Mouse (Mus musculus): ENCODE results near the gene Syt5. TPM values are rescaled to one million over a fixed set of nuclear protein-coding genes. Genes with fewer than 3 reads are reported as not detected.

Gene Syt5
- total RNA-seq, 2 experiments from 2014 or later, result not detected

DNA sequence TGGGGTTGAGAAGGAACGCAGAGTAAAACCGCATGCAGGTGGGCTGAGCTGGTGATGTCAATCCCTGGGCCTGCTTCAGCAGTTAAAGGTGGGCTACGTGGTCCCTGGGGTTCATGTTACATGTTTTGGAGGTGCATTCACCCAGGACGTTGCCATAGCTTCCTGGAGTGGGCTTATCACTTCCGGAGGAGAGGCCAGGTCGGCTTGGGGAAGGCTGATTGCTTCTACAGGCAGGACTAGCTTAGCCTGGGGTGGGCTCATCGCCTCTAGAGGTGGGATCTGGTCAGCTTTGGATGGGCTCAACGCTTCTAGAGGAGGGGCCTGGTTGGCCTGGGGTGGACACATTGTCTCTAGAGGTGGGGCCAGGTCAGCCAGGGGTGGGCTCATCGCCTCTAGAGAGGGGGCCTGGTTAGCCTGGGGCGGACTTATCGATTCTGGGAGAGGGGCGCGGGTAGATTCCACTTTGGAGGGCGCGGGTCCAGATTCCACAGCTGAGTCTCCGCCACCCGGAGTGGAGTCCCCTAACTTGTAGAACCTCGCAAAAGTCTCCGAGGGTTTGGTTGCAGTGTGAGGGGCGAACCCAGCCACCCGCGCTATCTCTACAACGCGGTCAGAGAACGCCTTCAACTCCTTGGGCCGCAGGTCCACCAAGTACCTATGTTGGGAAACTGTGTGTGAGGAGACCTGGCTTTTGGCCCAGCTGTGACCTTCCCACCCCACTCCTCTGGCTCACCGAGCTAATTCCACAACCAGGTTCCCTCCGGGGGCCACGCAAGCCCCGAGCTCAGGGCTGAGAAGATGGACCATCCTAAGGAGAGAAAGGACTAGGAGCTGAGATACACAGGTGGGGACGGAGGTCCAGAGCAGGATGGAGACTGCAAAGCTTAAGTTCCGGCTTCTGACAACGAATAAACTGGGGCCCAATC is 23.9 kb downstream of the Syt5 start:
- ATAC-seq (replicated peaks; ENCODE audit: poor library complexity, severe bottlenecking), result no peak

DNA sequence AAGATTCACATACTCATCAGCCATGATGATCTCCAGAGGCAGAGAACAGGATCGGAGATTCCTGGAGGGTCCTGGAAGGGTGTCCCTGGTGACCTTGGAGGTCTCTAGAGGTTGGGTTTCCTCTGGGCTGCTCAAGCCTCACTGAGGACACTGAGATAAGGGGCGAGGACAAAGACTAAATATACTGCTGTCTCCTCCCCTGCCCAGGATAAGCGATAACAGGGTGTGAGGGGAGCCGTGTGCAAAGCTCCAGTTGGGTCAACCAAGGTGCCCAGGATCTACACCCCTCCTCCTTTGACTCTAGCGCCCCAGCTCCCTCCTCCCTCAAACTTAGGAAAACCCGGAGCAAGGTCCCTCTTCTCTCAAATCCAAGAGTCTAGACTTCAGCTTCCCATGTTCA is 25.0 kb downstream of the Syt5 start:
- ATAC-seq (replicated peaks; ENCODE audit: poor library complexity, severe bottlenecking), result no peak

- ATAC-seq (replicated peaks; ENCODE audit: poor library complexity, severe bottlenecking), result no peak
These were observed 25.9 kb downstream of the Syt5 start for GRCm38 (mm10) chr7:4521231-4522003.

- ATAC-seq (replicated peaks; ENCODE audit: poor library complexity, severe bottlenecking), result peak; percentile 31; the same call in 1 of the 2 replicates
These were observed 28.9 kb downstream of the Syt5 start for GRCm38 (mm10) chr7:4518487-4518886.

DNA sequence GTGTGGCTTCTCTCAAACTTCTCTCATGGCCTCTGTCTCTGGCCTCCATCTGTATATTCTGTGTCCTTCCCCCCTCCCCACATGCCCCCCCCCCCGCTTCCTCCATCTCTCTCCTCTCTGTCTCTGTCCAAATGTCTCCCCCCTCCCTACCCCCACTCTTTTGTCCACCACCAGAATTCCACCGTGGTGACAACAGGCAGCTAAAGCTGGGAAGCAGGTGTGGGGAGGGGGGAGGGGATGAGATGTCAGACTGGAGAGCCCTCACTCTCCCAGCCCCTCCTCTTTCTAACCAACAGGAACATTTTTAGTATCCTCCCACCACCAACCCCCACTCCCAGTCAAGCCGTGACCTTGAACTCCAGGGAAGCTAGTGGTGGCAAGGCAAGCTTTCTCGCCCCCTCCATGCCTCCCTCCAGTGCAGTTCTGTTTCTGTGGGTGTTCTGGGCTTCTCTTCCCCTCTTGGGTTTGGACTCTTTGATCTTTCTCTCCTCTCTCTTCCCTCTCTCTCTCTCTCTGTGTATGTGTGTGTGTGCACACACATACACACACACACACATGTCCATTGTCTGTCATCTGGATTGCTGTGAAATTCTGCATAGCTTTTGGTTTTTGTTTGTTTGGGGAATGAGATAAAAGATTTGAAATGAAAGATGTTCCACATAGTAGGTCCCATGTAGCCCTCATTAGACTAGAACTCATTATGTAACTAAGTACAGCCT is 30.9 kb downstream of the Syt5 start, which contains the start of gene Tnnt1:
Gene Tnnt1 (minus strand): TSS at position 51 of the 719 bp plus-strand sequence.
- ATAC-seq (replicated peaks; ENCODE audit: poor library complexity, severe bottlenecking), result no peak

DNA sequence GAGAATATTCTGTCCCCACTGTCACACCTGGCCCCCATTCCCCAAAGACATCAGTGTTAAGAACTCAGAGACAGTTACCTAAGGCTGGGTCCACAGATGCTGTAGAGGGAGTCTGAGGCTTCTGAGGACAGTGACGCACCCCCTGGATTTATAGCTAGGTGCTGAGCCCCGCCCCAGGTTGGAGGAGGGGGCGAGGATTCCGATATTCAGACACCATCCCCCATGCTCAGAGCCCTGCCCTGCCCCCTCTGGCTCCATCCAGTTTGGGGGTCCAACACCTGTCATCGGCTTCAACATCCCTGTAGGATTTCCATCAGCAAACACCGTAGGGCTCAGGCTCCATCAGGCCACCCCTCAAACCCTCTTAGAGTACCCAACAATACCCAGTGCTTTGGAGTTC is 31.5 kb downstream of the Syt5 start:
- no peak for ATAC-seq (replicated peaks; ENCODE audit: poor library complexity, severe bottlenecking)

DNA sequence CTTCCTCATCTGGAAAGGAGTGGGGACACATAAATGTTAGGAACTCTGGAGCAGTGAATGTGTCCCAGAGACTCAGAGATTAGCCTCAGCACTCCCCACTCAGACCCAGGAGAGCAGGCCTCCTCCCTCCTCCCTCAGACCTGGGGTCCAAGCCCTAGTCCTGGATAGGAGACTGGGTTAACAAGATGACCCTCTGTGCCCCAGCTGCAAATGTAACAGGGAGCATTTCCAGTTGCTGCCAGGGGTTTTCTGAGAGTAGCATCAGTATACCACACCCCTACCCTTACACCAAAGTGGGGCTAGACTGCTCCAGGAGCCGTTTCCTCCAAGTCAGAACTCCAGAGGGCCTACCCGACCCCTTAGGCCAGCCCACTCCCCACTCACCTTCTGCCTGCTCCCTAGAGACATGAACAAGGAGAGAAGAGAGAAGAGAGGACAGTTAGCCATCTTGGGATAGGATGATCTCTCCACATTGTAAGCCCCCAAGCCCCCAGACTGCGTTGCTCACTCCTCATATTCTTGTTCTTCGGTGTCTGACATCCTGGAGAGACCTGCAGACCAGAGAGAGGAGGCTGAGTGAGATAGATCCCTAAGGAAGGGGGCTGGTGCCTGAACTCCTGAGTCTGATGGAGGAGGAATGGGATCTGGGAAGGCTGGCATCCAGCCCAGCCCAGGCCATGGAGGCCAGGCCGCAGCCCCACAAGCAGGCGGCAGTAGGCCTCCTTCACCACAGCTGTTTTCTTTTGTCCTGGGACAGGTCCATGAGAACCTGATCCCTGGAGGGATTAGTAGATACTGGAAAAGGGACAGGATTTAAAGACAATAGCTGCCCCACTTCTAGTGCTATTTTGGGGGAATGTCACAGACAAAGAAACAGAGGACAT is 33.3 kb downstream of the Syt5 start:
- no peak for ATAC-seq (replicated peaks; ENCODE audit: poor library complexity, severe bottlenecking)

DNA sequence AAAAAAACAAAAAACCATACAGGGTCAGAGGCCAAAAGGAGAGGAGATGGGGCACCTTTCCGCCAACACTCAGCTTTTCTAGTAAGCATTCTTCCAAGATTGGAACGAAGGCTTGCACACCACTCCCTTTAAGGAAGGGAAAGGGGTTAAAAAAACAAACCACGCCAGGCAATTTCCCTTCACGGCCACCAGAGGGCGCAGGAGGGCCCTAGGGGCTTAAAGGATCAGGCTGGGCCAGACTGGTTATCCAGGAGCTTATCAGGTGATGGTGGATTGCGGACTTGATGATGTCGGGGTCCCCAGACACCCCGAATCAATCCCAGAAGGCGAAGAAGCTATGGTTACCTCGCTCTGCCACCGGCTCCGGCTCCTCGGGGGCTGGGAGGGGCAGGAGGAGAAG is 34.1 kb downstream of the Syt5 start:
- ATAC-seq (replicated peaks; ENCODE audit: poor library complexity, severe bottlenecking), result peak; percentile 49

DNA sequence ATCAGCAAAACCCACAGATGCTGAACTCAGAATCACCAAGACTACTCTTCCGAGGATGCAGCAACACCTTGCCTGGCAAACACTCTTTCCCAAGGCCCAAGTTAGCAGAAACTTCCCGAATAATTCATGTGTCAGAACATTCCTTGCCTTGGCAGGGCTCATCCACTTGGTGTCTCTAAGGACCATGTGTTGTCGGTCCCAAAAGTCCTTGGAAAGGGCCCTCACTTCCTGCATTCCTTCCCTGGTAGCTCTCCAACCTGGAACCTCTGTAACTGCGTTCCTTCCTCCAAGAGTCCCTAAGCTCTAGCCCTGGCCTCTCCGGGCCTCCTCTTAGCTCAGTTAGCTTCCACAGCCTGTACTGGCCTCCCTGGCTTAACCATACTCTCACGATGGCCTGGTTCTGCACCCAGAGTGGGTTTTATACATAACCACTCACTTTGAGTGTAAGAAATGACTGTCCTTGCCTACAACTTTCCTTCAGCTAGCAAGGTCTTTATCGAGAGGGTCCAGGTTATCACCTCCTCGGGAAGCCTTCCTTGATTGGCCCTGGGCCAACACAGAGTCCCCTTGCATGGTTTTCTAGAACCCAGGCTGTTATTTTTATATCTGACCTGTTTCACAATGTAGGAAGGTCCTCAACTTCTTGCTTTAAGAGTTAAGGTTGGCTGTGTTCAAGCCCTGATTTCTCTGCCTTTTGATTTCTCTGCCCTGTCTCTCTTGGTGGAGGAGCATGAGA is 35.7 kb downstream of the Syt5 start:
- ATAC-seq (replicated peaks; ENCODE audit: poor library complexity, severe bottlenecking), result no peak

DNA sequence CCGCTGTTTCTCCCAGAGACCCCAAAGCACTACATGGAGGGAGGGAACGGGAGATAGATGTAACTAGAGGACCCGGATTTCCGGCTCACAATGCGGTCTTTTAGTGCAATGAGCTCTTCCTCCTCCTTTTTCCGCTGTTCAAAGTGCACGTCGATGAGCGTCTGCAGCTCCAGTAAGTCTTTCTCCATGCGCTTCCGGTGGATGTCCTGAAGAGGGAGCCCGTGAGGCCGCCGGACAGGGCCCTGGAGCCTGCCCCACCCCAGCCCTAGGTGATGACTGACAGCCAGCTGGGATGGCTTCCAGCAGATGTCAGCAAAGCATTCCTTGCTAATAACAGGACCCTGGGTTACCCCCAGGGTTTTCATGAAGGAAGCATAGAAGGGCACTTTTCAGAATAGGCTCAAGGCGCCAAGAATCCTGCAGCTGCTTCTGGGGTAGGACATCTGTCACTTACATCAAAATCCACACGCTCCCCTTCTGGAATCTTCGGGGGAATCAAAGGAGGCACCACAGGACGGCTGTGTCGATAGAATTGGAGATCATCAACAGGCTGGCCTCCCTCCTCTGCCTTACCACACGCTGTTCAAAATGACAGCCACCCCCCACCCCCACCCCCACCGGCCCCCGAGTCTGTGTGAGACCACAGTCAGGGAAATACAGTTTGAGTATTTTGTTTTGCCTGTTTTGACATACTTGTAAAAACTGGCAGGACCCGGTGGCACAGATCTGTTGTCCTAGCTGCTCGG is 37.3 kb downstream of the Syt5 start:
- ATAC-seq (replicated peaks; ENCODE audit: poor library complexity, severe bottlenecking), result peak; percentile 88

GRCm38 (mm10) chr7:4508739-4509116 is 38.6 kb downstream of the Syt5 start:
- no peak for ATAC-seq (replicated peaks; ENCODE audit: poor library complexity, severe bottlenecking)

DNA sequence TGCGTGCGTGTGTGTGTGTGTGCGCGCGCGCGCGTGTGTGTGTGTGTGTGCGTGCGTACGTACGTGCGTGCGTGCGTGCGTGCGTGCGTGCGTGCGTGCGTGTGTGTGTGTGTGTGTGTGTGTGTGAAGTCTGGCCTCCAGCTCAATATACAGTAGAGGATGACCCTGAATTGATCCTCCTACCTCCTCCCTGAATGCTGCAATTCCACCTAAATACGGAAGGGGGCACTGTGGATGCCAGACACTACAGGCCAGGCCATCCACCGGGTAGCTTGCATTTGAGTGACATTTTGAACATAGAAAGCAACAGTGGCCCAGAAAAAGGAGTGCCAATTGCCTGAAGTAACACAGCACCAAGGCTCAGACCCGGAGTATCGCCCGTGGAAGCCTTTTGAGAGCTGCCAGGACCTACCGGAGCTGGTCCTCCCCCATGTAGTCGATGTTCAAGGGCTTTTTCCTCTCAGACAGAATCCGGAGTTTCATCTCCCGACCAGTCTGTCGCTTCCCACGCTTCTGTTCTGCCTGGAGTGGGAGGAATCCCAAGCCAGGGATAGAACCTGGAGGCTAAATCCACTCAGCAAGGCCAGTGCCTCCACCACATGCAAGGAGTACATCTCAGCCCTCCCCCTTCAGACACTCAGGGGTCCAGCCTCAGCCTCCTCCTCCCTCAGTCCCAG is 39.1 kb downstream of the Syt5 start:
- ATAC-seq (replicated peaks; ENCODE audit: poor library complexity, severe bottlenecking), result no peak

GRCm38 (mm10) chr7:4507220-4507619 is 40.1 kb downstream of the Syt5 start:
- ATAC-seq (replicated peaks; ENCODE audit: poor library complexity, severe bottlenecking), result no peak

GRCm38 (mm10) chr7:4504646-4505435 is 42.5 kb downstream of the Syt5 start:
- ATAC-seq (replicated peaks; ENCODE audit: poor library complexity, severe bottlenecking), result peak; percentile 32

- peak; percentile 7 for ATAC-seq (replicated peaks; ENCODE audit: poor library complexity, severe bottlenecking)
These were observed 43.5 kb downstream of the Syt5 start for GRCm38 (mm10) chr7:4503858-4504257.

GRCm38 (mm10) chr7:4503100-4503499 is 44.2 kb downstream of the Syt5 start:
- no peak for ATAC-seq (replicated peaks; ENCODE audit: poor library complexity, severe bottlenecking)

Data from granulocyte monocyte progenitor cell, adult 5-6 weeks (primary cell).